Mouse (Mus musculus) forelimb bud, embryonic 11.5 days (tissue): ENCODE measurements at regions not wholly inside any gene's neighbourhood (a gene's known extent, or its start where the extent isn't known, plus 50 kb on each side); places are given as distances from the start of the nearest gene placed in this dataset.
"Not testable (repeated sequence)": the region's sequence is repeated elsewhere in the genome, so short reads cannot be mapped to it uniquely, and the experiment has no call there.

Experiments used
- DNase-seq: peaks from one replicate; pipeline ENCODE4 v3.0.0-alpha.2; 2012; ENCODE audit warnings: low read depth, low spot score

DNA sequence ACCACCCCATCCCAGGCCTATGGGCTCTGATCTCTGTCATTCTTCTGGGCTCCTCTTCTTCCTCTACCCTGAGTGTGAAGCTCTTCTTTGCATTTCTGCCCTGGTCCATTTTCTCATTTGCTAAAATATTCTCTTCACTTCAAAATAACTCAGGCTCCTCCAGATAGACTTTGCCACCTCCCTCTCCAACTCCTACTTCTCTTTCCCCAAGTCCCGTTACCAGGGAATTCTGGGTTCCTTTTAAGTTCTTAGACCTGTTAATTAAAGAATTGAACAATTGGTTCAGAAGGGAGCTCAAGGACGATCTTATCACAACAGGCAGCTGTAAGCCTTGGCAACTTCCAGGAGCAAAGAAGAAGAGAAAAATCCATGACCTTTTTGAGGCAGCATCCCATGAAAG, 122.9 kb upstream of the Arid1b start:
- no peak for DNase-seq

DNA sequence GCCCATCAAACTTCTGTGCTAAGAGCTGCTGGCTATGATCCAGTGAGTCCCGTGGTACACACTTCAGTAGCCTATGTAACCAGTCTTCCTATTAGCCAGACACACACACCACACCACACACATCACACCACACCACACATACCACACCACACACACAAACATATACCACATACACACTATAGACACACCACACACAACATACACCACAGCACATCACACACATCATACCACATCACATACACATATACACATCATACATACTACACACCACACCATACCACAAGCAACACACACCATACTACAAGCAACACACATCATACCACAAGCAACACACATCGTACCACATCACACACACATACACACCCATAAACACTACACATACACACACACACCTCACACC, 119.7 kb upstream of the Arid1b start:
- no peak for DNase-seq

DNA sequence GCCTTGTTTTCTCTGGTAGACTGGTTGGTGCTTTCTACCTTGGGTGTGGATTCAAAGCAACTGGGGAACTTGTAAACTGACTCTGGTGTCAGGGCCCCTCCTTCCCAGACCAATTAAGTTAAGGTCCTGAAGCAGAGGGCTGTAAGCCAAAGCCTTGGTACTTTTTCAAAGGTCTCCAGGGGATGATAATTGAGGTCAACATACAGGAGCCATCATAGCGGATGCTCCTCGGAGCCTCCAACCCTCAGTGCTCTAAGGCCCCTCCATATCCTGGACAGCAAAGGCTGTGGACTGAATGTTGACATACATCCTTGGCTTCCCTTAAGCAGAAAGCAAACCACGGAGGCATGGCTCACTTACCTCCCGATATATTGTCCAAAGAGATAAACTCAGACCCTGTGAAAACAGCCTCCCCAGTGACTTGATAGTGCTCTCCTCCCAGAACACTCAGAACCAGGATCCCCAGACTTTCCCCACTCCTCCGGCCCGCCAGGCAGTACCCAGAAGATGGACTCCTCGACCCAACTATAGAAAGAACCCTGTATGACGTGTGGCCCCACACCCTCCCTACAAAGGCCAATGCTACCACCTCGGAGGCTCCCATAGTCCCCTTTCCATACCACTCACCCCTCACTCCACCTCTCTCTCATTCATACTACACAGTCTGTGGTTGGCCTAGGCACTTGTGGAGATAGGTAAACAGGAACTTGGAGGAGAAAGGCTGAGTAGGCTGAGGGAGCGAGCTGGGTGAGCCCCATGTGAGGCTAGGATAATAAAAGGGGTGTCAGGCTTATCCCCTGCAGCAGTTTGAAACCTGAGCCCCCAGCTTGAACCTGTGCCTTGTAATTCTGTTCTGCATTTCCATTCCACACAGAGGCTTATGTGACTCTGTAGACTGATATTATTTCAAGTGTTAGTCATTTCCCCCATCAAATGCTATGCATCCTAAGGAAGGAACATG, 118.8 kb upstream of the Arid1b start:
- peak; percentile 47 for DNase-seq

DNA sequence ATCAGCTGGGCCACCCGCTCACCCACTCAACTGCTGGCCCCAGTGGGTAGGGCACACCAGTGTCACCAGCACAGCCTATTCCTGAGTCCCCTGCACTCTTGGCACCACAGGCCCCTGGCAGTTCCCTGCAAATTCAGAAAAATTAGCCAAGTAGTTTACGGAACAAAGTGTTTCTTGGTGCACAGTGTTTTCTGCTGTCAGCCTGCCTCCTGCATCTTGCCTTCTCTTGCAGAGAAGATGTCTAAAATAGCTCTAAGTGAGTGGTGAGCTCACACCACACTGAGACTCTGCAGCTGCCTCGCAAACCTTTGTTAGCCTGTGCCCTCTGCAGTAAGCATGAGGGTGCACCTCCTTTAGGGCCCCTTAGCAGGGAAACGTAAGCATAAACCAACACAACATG, 117.7 kb upstream of the Arid1b start:
- no peak for DNase-seq

DNA sequence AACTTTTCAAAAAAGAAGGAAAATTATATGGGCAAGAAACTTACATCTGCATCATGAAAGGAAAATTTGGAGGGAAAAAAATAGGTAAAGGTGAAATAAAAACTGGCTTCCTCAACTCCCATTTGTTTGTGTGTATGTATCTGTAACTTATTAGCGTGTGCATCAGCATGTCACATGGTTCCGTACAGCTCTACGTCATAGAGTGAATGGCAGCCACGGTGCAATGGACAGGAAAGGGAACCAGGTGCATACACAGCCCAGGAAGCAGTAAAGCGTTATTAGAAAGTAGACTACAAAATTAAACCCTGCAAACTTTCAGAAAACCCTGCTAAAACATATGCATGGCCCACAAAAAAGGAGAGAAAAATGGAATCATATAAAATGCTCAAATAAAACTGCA, 112.7 kb upstream of the Arid1b start:
- DNase-seq: no peak

DNA sequence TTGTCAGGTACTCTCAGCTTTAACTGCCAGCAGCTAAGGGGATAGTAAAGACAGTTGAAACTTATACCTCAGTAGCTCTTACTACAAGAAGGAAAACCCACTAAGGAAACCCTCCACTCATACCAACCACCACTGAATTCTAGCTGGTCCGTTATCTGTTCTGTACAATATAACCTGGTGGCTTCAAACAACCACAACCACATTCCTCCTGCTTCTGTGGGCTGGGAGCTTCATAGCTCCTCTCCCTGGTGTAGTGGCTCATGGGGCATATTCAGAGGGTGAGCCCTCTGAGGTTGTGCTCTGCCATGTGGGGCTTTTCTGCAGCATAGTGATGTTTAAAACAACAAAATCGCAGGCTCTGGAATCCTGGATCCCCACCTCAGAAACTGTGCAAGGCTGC, 110.0 kb upstream of the Arid1b start:
- DNase-seq: no peak

DNA sequence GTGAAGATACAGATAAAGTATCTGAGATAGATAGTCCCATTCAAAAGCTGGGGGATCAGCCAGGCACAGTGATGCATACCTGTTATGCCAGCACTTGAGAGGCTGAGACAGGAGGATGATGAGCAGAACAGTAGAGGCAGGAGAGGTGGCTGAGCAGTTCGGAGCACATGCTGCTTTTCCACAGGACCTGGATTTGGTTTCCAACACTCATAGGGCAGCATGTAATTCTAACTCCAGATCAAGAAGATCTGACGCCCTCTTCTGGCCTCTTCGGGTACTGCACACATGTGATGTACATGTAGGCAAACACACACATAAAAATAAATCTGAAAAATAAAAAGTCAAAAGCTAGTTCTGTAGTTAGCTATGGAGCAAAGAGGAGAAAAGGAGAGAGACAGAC, 109.4 kb upstream of the Arid1b start:
- no peak for DNase-seq

DNA sequence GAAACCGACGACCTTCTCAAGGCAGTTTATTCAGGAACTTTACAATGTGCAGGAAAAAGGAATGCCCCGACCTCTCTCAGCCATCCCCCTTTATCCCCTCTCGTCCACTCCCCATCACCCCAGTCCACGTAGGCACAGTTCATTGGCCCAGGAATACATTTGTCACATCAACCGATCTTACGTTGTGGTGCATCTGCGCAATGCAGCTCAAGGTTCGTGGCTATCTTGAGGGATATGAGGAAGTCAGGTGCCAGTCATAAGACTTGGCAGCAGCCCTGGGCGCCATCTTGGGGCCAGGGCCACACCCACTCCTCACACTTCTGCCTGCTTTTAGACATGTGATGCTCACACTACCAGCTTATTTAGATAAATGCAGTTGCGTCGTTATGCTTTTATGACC, 106.8 kb upstream of the Arid1b start:
- not testable (repeated sequence) for DNase-seq

DNA sequence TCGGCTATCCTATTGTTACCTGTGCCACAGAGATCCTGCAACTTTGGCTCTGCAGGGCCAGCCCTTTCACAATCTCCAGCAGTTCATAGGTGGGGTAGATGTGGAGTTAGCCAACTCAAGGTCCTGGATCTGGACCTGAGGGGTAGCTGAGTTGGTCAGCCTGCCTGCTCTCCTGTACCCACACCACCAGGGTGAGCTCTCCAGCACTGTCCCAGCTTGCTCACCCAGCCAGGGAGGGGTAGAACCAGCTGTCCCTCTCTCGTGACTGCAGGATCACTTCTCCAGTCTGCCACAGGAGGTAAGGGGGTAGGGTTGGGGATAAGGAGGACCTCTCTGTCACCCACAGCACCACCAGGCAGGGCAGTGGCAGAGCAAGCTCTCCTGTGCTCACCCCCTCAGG, 104.6 kb upstream of the Arid1b start:
- DNase-seq: no peak

DNA sequence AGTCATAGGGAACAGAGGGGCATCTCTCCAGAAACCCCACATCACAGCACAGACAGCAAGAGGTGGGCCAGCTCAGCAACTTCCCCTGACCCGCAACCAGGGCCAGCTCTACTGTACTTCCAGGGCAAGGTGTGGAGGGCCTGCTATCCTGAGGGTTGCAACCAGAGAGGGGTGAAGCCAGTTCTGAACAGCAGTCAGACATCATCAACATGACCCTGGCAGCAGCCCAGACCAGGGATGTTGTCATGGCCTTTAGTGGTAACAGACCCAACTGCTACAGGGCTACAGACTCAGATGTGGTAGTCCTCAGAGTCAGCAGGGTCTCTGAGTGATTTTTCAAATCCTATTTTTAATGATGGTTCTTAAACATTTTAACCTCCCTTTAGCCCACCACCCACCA, 104.0 kb upstream of the Arid1b start:
- no peak for DNase-seq

DNA sequence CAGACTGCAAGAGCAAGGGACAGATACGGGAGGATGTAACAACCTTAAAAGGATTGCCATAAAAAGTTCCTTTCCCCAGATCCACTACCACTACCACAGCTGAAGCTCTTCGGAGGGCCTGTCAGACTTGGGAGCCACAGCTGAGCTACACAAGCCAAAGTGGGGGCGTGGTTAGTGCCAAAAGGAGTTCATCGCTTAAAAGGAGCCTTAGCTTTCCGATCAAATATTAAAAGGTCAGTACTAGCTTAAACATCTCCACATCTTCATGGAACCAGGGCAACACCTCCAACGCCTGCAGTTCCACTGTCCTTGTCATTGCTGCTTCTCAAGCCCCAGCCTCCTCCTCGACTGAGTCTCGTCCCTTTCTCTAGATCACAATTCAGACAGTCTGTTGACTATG, 102.6 kb upstream of the Arid1b start:
- no peak for DNase-seq

DNA sequence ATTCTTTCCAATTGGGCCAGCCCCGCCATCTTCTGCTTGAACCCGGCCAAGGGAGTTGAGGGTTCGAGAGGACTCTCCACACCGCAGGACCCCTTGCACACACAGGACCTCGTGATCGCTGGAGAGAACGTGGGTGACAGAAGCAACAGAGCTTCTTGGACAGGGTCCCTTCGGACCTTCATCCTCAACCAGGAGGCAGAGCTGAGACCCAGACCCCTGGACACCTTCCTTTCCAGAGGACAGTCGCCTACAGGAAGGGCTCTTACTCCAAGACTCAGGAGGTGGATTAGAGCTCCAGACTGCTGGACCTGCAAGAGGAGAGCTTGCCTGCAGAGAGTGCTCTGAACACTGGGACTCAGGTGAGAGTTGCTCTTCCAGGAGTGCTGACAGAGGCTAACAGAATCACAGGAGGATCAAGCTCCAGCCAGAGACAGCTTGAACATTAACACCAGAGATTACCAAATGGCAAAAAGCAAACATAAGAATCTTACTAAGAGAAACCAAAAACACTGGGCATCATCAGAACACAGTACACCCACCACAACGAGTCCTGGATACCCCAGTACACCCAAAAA, 99.3 kb upstream of the Arid1b start:
- not testable (repeated sequence) for DNase-seq

DNA sequence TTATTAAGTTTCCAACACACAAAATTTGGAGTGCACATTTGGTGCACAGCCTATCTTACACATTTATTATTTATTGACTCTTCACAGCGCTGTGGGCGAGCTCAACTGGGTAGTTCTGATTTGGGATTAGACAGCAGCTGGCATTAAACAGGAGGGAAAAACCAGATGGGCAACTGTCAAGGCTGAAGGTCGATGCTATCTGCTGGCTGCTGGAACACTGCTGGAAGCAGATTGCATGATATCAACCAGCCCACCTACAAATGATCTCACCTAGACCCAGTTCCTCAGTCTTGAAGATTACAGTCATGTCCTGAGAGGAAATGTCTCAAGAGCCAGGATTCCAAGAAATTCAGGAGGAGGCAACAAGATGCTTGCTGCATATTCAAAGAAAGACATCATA, 91.0 kb upstream of the Arid1b start:
- no peak for DNase-seq

DNA sequence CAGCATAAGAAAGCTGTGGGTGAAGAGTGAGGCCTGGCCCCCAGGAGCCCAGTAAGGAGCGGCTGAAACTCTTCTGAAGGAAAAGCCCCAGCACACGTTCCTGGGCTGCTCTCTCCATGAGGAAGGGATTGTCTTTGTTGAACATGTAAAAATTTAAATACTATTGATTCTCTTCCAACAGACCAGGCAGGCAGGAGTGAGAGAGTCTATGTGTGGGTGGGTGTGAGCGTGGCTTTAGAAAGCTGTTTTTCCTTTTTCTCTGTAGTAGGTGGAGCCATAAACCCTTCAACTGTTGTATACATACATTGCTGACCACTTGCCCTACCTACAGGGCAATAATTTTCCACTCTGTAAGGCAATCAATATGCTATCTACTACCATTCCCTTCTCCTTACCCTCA, 87.6 kb upstream of the Arid1b start:
- DNase-seq: no peak

DNA sequence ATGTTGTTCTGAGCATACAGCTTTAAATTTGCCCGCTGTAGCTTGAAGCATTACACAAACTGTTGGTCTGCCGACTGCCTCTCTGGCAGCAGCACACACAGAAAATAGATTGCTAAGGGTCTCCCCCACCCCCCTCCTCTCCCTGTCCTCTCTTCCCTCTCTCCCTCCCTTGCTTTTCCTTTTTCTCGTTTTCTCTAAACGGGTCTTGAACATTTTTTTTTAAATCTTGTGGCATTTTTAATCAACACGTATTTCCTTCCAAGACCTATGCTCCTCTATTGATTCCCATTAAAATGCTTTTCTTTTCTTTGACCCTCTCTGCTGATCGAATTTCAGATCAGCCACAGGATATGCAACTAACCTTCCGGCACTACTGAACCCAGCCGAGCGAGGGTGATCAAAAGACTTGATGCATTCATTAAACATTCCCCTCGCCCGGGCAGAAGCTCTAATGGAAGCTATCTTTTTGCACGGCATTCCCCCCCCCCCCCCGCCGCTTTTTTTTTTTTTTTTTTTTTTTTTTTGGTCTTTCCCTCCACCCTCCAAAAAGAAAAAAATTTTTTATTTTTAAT, 86.9 kb upstream of the Arid1b start:
- DNase-seq: peak; percentile 69

DNA sequence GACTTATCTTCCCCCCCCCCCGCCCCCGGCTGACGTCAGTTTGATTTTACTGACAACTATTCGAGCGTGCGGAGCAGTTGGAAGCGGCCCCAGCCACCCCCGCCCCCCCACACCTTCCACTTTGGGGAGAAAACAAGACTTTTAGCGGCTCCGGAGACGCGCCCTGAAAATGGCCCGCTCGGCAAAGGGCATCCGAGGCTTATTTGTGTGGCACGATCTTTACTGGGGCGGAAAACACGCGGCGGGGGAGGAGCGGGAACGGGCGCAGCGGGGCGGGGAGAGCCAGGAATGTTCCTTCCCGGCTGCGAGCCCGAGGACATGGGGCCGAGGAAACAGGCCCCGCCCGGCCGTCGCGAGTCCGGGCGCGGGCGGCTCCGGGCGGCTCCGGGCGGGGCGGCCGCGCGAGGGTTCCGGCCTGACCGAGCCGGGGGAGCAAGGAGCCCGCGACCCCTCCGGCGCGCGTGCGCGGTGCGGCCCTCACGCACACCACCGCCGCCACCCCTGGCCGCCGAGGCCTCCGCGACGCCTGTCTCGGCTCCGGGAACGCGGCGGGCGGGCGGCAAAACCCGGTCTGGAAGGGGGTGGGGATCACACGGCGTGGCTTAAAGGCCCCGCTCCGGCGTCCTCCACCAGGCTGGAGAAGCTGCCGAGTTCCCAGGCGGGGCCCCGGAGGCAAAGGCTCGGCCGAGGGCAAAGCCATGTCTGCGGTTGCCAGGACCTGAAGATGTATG, 86.1 kb upstream of the Arid1b start:
- peak; percentile 88 for DNase-seq

DNA sequence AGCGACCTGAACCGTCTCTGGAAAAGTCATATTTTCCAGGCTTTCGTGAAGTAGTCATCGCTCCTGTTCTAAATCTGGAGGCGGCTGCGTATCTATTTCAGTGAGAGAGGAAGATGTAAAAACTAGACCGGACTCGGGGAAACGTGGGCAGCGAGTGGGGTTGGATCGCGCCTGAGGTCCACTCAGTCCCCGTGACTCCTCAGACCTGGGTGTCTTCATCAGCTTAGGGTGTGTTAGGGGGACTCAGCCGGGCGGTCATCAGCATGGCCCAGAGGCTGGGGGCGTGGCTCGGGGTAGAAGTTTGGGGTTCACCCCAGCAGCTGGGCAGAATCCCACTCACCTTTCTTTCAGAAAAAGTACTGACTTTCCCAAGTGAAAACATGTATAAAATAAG, 85.6 kb upstream of the Arid1b start:
- DNase-seq: no peak

DNA sequence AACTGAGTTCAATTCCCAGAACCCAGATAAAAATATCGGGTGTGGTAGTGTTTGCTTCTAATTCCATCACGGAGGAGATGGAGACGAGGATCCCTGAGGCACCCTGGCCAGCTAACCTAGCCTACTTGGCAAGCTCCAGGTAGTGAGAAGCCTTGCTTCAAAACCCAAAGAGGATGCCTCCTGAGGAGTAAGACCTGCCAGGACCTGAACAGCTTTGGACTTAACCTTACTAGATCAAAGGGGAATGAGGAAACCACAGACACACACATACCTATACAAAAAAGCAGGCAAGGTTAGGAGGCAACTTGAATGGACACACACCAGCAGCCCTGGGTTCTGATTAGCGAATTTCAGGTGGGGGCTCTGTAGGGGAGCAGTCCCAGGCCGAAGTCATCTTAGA, 84.0 kb upstream of the Arid1b start:
- no peak for DNase-seq

DNA sequence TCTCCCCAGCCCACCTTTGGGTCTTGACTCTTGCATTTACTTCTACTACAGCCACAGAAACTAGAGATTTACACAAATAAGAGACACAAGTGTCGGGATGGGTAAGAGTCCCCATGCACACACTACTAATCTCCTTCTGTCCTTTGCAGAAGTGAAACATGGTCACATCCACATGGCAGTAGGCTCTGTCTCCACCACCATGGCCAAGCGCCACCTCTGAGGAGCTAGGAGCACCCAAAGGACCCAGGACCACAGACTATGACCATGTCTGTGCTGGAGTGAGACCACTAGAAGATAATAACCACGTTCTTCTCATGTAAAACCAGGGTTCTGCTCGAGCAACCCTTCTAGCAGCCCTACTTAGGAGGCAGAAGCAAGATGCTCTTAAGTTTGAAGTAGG, 81.1 kb upstream of the Arid1b start:
- DNase-seq: no peak

DNA sequence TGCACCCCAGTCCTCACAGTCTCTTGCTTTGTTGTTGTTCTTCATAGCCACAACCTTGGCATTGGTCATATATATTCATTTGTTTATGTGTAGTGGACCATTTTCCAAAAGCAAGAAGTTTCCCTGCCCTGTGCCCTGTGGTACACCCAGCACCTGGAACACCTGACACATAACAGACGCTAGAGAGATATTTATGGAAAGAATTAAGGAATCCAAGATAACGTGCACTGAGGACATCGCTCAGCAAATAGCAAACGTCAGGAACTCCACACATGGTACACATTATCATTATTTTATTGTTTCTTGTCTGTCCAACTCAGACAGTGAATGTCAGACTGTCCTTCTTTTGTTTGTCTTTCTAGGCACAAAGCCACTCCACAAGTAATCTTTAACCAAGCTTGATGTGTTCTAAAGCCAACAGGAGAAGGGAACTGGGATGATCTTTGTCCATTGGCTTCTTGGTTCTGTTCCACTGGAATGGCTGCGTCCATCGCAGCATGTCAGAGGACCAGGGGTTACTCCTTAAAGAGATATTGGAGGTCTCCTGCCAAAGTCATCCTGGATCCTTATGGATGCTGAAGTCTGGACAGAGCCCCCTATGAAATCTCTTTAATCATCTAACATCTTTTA, 74.2 kb upstream of the Arid1b start:
- DNase-seq: no peak

DNA sequence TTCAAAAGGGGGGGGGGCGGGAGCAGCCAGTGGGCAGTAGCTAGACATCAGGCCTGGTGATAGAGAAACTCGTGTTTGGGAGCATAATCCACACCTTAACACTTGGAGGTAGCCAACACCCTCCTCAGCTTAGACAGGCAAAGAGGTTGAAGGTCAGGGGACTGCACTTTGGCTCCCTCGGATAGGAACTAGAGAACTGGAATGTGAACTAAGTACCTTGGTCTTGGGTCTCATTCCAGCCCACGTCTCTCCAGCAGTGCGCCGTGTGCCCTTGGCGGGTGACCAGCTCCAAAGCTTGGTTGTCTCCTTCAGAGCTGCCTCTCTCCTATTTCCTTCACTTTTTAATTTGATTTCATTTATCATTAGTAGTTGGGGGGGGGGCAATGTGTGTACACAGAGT, 73.0 kb upstream of the Arid1b start:
- no peak for DNase-seq

DNA sequence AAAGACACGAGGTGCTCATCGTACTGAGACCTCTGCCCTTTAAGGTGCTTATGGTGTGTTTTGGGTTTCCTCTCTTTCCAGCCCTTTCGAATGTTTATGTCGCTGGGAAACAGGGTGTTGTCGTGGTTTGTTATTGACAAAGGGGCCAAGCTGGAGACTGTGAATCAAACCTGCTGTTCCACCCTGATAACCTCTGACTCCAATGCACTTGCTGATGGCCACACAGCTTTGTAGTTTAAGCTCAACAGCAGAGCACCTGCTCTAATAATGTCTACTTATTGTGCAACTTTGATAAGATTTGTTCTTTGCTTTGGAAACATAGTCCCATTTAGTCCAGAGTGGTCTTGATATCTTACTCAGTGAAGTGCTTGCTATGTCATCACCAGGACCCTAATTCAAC, 65.5 kb upstream of the Arid1b start:
- no peak for DNase-seq
